Comparison of ENCODE assay signal across 15 mouse cellular contexts in the genomic region with DNA sequence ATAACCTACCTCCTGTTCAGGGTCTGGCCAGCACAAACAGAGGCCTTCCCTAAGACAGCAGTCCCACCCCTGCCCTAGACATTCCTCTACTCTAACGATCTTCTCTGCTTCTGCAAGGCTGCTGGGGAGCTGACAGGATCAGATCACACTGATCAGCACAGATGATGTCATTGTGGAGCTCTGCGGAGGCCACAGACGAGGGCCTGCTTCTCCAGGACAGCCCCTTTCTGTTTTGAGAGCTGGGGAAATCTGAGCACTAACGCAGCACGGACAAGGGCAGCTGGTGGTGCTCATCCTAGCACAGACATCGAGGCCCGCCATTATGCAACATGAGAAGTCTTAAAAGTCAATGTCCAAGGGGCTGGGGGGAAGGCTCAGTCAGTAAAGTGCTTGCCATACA.
DNase-seq lines count a peak whose midpoint lies in the region; ATAC-seq lines count a peak whose summit lies in the region.
"Had no signal": no experiment of that assay in that cellular context is flagged by ENCODE, and none has a peak within 500 bp of the region (broad histone marks: within the 10 kb centered on the region; RNA-seq: fewer than 3 reads in every experiment).

No protein-coding gene starts in this region.

- H3K4me3 ChIP-seq in hindbrain, embryonic 11.5 days (ENCODE audit: low read depth, low read length) = no peak overlapping the region
- H3K4me3 ChIP-seq in hindbrain, embryonic 14.5 days (replicated peaks; ENCODE audit: low read length) = no peak overlapping the region
- H3K4me3 ChIP-seq in embryonic facial prominence, embryonic 10.5 days = no peak overlapping the region
- no peak overlapping the region for H3K4me3 ChIP-seq in midbrain, embryonic 16.5 days (ENCODE audit: low read depth, low read length)
- H3K4me3 ChIP-seq: forebrain, embryonic 10.5 days; left cerebral cortex, adult 2 months; liver, embryonic 15.5 days had no signal

- no peaks in the 10 kb centered on the region for H3K9me3 ChIP-seq in hindbrain, embryonic 11.5 days (ENCODE audit: control insufficient read depth, low read length)
- H3K9me3 ChIP-seq in hindbrain, embryonic 14.5 days (ENCODE audit: control insufficient read depth, low read length) = no peaks in the 10 kb centered on the region
- no peaks in the 10 kb centered on the region for H3K9me3 ChIP-seq in embryonic facial prominence, embryonic 10.5 days
- no peaks in the 10 kb centered on the region for H3K9me3 ChIP-seq in midbrain, embryonic 16.5 days (replicated peaks; ENCODE audit: control insufficient read depth, low read length, poor library complexity, severe bottlenecking)
- H3K9me3 ChIP-seq: forebrain, embryonic 10.5 days; liver, embryonic 15.5 days had no signal

- H3K36me3 ChIP-seq in hindbrain, embryonic 11.5 days (ENCODE audit: control insufficient read depth, insufficient read depth, low read length) = no peaks in the 10 kb centered on the region
- no peaks in the 10 kb centered on the region for H3K36me3 ChIP-seq in hindbrain, embryonic 14.5 days (replicated peaks; ENCODE audit: control insufficient read depth, insufficient read depth)
- H3K36me3 ChIP-seq in embryonic facial prominence, embryonic 10.5 days (replicated peaks) = no peaks in the 10 kb centered on the region
- H3K36me3 ChIP-seq in midbrain, embryonic 16.5 days (ENCODE audit: control insufficient read depth, insufficient read depth, low read length) = no peaks in the 10 kb centered on the region
- H3K36me3 ChIP-seq: forebrain, embryonic 10.5 days; liver, embryonic 15.5 days had no signal

- H3K27me3 ChIP-seq in hindbrain, embryonic 11.5 days (ENCODE audit: control insufficient read depth, insufficient read depth, low read length) = no peaks in the 10 kb centered on the region
- no peaks in the 10 kb centered on the region for H3K27me3 ChIP-seq in hindbrain, embryonic 14.5 days (ENCODE audit: control insufficient read depth, insufficient read depth, low read length)
- no peaks in the 10 kb centered on the region for H3K27me3 ChIP-seq in embryonic facial prominence, embryonic 10.5 days (replicated peaks; ENCODE audit: low read depth, poor library complexity, severe bottlenecking)
- H3K27me3 ChIP-seq in midbrain, embryonic 16.5 days (ENCODE audit: control insufficient read depth, insufficient read depth, low read depth, low read length) = no peaks in the 10 kb centered on the region
- H3K27me3 ChIP-seq: CH12.LX had no signal

- no peak for ATAC-seq in hindbrain, embryonic 11.5 days (ENCODE audit: low FRiP score)
- ATAC-seq in hindbrain, embryonic 14.5 days (ENCODE audit: low FRiP score) = no peak
- ATAC-seq in midbrain, embryonic 16.5 days = no peak
- ATAC-seq in granulocyte monocyte progenitor cell, adult 5-6 weeks (replicated peaks; ENCODE audit: poor library complexity, severe bottlenecking) = no peak

- WGBS in hindbrain, embryonic 11.5 days = 38% methylated on average over 7 of the region's 7 CpGs
- 44% methylated on average over 7 of the region's 7 CpGs for WGBS in hindbrain, embryonic 14.5 days
- 14% methylated on average over 7 of the region's 7 CpGs for WGBS in embryonic facial prominence, embryonic 10.5 days
- WGBS in midbrain, embryonic 16.5 days = 35% methylated on average over 7 of the region's 7 CpGs

- no peak overlapping the region for H3K9ac ChIP-seq in hindbrain, embryonic 11.5 days (ENCODE audit: low read depth, low read length)
- H3K9ac ChIP-seq in hindbrain, embryonic 14.5 days = no peak overlapping the region
- H3K9ac ChIP-seq in midbrain, embryonic 16.5 days (ENCODE audit: low read depth, low read length) = 0 out of 2 replicates have a peak overlapping the region, but pooled peaks have one; percentile 7
- H3K9ac ChIP-seq: liver, embryonic 15.5 days had no signal

- H3K4me1 ChIP-seq in hindbrain, embryonic 11.5 days (replicated peaks; ENCODE audit: control insufficient read depth, insufficient read depth, low read length) = no peaks in the 10 kb centered on the region
- 0 out of 2 replicates have a peak, but pooled peaks cover 10% of the 10 kb centered on the region for H3K4me1 ChIP-seq in hindbrain, embryonic 14.5 days (replicated peaks; ENCODE audit: control insufficient read depth, insufficient read depth, low read length)
- peaks cover 20% of the 10 kb centered on the region for H3K4me1 ChIP-seq in embryonic facial prominence, embryonic 10.5 days
- H3K4me1 ChIP-seq in midbrain, embryonic 16.5 days (ENCODE audit: control insufficient read depth, insufficient read depth, low read length) = peaks cover 13% of the 10 kb centered on the region

- peak; percentile 19 for DNase-seq in hindbrain, embryonic 11.5 days (ENCODE audit: low spot score)
- DNase-seq in hindbrain, embryonic 14.5 days (ENCODE audit: low spot score) = no peak
- peak; percentile 73 for DNase-seq in MN1 (ENCODE audit: low spot score)
- peak; percentile 47 for DNase-seq in embryonic facial prominence, embryonic 10.5 days (ENCODE audit: low spot score)
- no peak for DNase-seq in left cerebral cortex, adult 11 months (ENCODE audit: low spot score)
- DNase-seq in cerebellum, adult 9-11 months = no peak
- DNase-seq: cerebellum, postnatal 10 days; gastrocnemius, postnatal 36 days; kidney, adult 2 months had no signal

- no peak overlapping the region for H3K4me2 ChIP-seq in hindbrain, embryonic 11.5 days (replicated peaks; ENCODE audit: low read depth, low read length)
- H3K4me2 ChIP-seq in hindbrain, embryonic 14.5 days (replicated peaks) = no peak overlapping the region
- no peak overlapping the region for H3K4me2 ChIP-seq in midbrain, embryonic 16.5 days (ENCODE audit: low read length)
- H3K4me2 ChIP-seq: liver, embryonic 15.5 days had no signal

- H3K27ac ChIP-seq in hindbrain, embryonic 11.5 days (ENCODE audit: low read depth, low read length) = no peak overlapping the region
- H3K27ac ChIP-seq in hindbrain, embryonic 14.5 days = no peak overlapping the region
- 0 out of 2 replicates have a peak overlapping the region, but pooled peaks have one; percentile 20 for H3K27ac ChIP-seq in embryonic facial prominence, embryonic 10.5 days (replicated peaks)
- no peak overlapping the region for H3K27ac ChIP-seq in midbrain, embryonic 16.5 days (ENCODE audit: low read length)
- H3K27ac ChIP-seq: forebrain, embryonic 10.5 days; left cerebral cortex, adult 2 months; liver, embryonic 15.5 days had no signal

Comparison
In these comparisons a context has a peak if more than half of its experiments do, and no peak if none do; other contexts are left out.
1. DNase-seq: peak in hindbrain, embryonic 11.5 days (single experiment), MN1 (single experiment) and embryonic facial prominence, embryonic 10.5 days (single experiment); none in hindbrain, embryonic 14.5 days (single experiment), left cerebral cortex, adult 11 months (single experiment) and cerebellum, adult 9-11 months (single experiment).